Mouse (Mus musculus) ES-Bruce4 (cell line): ENCODE data around the gene Cobl.

Source experiments
- CTCF ChIP-seq: IDR thresholded peaks from one replicate; pipeline ENCODE4 v1.8.1; 2011; ENCODE audit warnings: low read depth, low read length
- EP300 ChIP-seq: IDR thresholded peaks from 2 replicates; pipeline ENCODE4 v1.6.1; 2011; ENCODE audit warnings: low read depth, low read length; ENCODE audit not compliant: insufficient read depth
- POLR2A ChIP-seq: IDR thresholded peaks from one replicate; pipeline ENCODE4 v1.8.1; 2011; ENCODE audit warnings: low read length; ENCODE audit not compliant: insufficient read depth

DNA sequence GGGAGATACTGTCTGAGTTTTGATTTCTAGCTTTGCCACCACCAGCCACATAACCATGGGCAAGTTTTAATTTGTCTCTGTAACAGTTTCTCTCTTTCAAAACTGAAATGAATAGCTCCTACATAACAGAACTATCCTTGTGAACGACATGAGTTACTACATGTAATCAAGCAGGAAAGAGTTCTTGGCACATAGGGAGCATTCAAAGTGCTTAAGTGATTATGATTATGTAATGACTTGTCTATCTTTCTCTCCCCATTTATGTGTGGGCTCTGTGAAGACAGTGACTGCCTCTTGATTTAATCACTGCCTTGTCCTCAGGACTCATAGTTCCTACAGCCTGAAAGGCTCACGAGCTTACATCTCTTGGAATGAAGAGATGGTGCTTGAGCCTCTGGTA is 118.3 kb downstream of the Cobl start:
- TF ChIP-seq CTCF, result no peak
- no peak for TF ChIP-seq EP300
- TF ChIP-seq POLR2A, result no peak
